28 mouse cellular contexts compared by ENCODE assay signal in the genomic region with DNA sequence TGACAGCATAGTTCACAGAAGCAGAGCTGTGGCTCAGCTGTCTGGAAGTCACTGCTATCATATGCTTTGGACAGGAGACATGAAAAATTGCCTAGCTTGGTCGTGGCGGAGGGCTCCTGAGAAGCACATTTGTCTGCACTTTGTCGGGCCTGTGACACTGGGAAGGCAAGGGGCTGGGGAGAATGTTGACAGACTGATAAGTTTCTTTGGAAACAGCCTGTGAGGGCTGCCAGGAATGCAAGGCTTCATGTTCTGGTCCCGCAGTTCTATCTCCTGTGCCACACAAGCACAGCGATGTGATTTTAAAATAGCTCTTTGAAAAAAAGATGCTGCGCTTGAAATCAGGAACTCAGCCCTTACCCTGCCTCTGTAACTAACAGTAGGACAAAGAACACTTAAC.
DNase-seq lines count a peak whose midpoint lies in the region; ATAC-seq lines count a peak whose summit lies in the region.
"Had no signal": no experiment of that assay in that cellular context is flagged by ENCODE, and none has a peak within 500 bp of the region (broad histone marks: within the 10 kb centered on the region; RNA-seq: fewer than 3 reads in every experiment).

No protein-coding gene starts in this region.

- intact Hi-C loops in heart, postnatal 25 days (cut with DNase I): no loop called here
- intact Hi-C loops in heart, postnatal 10 days (cut with DNase I): loop anchor here (2.0 to 5.0 kb wide), 2 partner anchors 74 to 323 kb away; no protein-coding TSS in a partner anchor

- ATAC-seq in heart, embryonic 11.5 days (replicated peaks; ENCODE audit: insufficient number of reproducible peaks, low FRiP score, low TSS enrichment): peak; percentile 67
- no peak for ATAC-seq in granulocyte monocyte progenitor cell, adult 5-6 weeks (replicated peaks; ENCODE audit: poor library complexity, severe bottlenecking)
- ATAC-seq: activated CD4-positive, CD25-positive, alpha-beta regulatory T cell, adult 4 months; CD4-positive, CD25-positive, alpha-beta regulatory T cell, adult 4 months; forebrain, embryonic 14.5 days; intestine, embryonic 16.5 days; liver, embryonic 12.5 days had no signal

- 11% methylated on average over 6 of the region's 6 CpGs for WGBS in heart, embryonic 11.5 days (ENCODE audit: insufficient replicate concordance)

- no peaks in the 10 kb centered on the region for H3K27me3 ChIP-seq in heart, embryonic 11.5 days (ENCODE audit: control insufficient read depth, insufficient read depth, low read length)
- H3K27me3 ChIP-seq: embryonic facial prominence, embryonic 13.5 days; lung, embryonic 15.5 days; midbrain, embryonic 12.5 days; stomach, embryonic 15.5 days had no signal

- no peak overlapping the region for H3K4me2 ChIP-seq in heart, embryonic 11.5 days
- H3K4me2 ChIP-seq: embryonic facial prominence, embryonic 13.5 days; hindbrain, embryonic 14.5 days; liver, embryonic 12.5 days; lung, embryonic 15.5 days; midbrain, embryonic 12.5 days; stomach, embryonic 15.5 days had no signal

- peak overlapping the region; percentile 72 for H3K27ac ChIP-seq in heart, embryonic 11.5 days (ENCODE audit: low read depth, low read length)
- H3K27ac ChIP-seq: embryonic facial prominence, embryonic 13.5 days; hindbrain, embryonic 14.5 days; left cerebral cortex, adult 2 months; liver, embryonic 12.5 days; lung, embryonic 15.5 days; midbrain, embryonic 12.5 days; stomach, embryonic 15.5 days had no signal

- H3K4me3 ChIP-seq in heart, embryonic 11.5 days (ENCODE audit: low read depth, low read length): no peak overlapping the region
- H3K4me3 ChIP-seq: embryonic facial prominence, embryonic 13.5 days; left cerebral cortex, adult 2 months; liver, embryonic 12.5 days; lung, embryonic 15.5 days; midbrain, embryonic 12.5 days; myocyte; stomach, embryonic 15.5 days had no signal

- 0 out of 2 replicates have a peak, but pooled peaks cover 13% of the 10 kb centered on the region for H3K4me1 ChIP-seq in heart, embryonic 11.5 days (ENCODE audit: control insufficient read depth, insufficient read depth, low read length)
- H3K4me1 ChIP-seq: embryonic facial prominence, embryonic 13.5 days; liver, embryonic 12.5 days; stomach, embryonic 15.5 days had no signal

- H3K9me3 ChIP-seq in heart, embryonic 11.5 days (replicated peaks; ENCODE audit: control insufficient read depth, low read length): no peaks in the 10 kb centered on the region
- H3K9me3 ChIP-seq: embryonic facial prominence, embryonic 13.5 days; liver, embryonic 12.5 days; lung, embryonic 15.5 days; midbrain, embryonic 12.5 days; stomach, embryonic 15.5 days had no signal

- no peak overlapping the region for H3K9ac ChIP-seq in heart, embryonic 11.5 days (ENCODE audit: low read depth, low read length)
- H3K9ac ChIP-seq: embryonic facial prominence, embryonic 13.5 days; hindbrain, embryonic 14.5 days; liver, embryonic 12.5 days; lung, embryonic 15.5 days; midbrain, embryonic 12.5 days; stomach, embryonic 15.5 days had no signal

- peak; percentile 92 for DNase-seq in heart, adult 11 months
- no peak for DNase-seq in heart, postnatal 25 days (ENCODE audit: low spot score)
- peak; percentile 5 for DNase-seq in embryo, embryonic 11.5 days (ENCODE audit: low read depth, low spot score)
- peak; percentile 57 to 70 for DNase-seq in heart, postnatal 10 days
- DNase-seq in urinary bladder, postnatal 10 days (ENCODE audit: low spot score): no peak
- no peak for DNase-seq in Muller cell, postnatal 12 days (ENCODE audit: inconsistent ontology term)
- DNase-seq: adrenal gland, postnatal 36 days; cerebellum, adult 18-20 months; cerebellum, postnatal 36 days; gastrocnemius, postnatal 25 days; kidney, postnatal 36 days; lung, postnatal 4 days; right cerebral cortex, postnatal 25 days; thymus, adult 2 months had no signal

- H3K36me3 ChIP-seq in heart, embryonic 11.5 days (ENCODE audit: control insufficient read depth, insufficient read depth, low read length): no peaks in the 10 kb centered on the region
- H3K36me3 ChIP-seq: embryonic facial prominence, embryonic 13.5 days; liver, embryonic 12.5 days; lung, embryonic 15.5 days; midbrain, embryonic 12.5 days; stomach, embryonic 15.5 days had no signal

Comparison
In these comparisons a context has a peak if more than half of its experiments do, and no peak if none do; other contexts are left out.
1. DNase-seq: peak in heart, adult 11 months (single experiment), embryo, embryonic 11.5 days (single experiment) and heart, postnatal 10 days (2 of 2); none in heart, postnatal 25 days (single experiment), urinary bladder, postnatal 10 days (single experiment) and Muller cell, postnatal 12 days (single experiment).